Mouse (Mus musculus): Measurements from ENCODE around the gene Dixdc1. TPM values are rescaled to one million over a fixed set of nuclear protein-coding genes. Genes with fewer than 3 reads are reported as not detected.

Gene Dixdc1
- 64.0 TPM for polyA plus RNA-seq (2015; fragmentation: Illumina TruSeq; extraction: RNeasy Lipid Tissue Mini Kit (QIAGEN cat#74804); ENCODE audit: low read depth, low replicate concordance)

GRCm38 (mm10) chr9:50738914-50739870 lies at the start of gene Dixdc1:
Dixdc1 (minus strand) TSS chr9:50739517.

DNA sequence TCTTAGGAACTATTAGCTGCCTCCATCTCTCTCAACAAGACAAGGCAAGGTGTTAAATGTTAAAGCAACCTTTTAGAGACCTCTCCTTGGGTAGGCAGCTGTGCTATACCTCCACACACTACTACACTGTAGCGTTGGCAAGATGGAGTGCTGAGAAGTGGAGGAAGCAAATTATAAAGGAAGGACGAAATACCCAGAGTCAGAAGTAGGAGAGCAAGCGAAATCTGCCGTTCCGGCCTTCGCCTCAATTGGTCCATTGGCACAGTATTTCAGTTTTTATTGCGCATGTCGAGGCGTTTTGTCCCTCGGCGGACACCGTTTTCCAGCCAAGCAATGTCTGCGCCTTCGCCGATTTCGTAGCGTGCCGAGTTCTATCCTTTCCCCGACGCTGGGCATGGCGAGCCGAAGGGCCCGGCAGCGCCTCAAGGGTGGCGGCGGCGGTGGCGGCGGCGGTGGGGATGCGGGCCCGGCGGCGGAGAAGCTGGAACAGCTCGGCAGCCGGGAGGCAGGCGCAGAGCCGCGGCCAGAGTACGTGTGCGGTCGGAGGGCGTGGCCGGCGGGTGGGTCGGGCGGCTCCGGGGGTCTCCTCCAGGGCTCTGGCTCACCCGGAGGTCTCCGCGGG lies 35.8 kb upstream of the Dixdc1 start, which contains the start of the genes Alg9 and 1110032A03Rik:
Gene Alg9, plus strand, starts transcription at position 29 of the 622 bp plus-strand sequence.
Gene 1110032A03Rik, minus strand, starts transcription at position 530 of the 622 bp plus-strand sequence.

GRCm38 (mm10) chr9:50768107-50769002 lies 29.0 kb upstream of the Dixdc1 start, which contains the start of gene Fdxacb1:
Fdxacb1 (plus strand) TSS chr9:50768236.

GRCm38 (mm10) chr9:50752054-50752602 lies 12.8 kb upstream of the Dixdc1 start, which contains the start of gene Hspb2:
Hspb2 (minus strand) TSS chr9:50752354.

DNA sequence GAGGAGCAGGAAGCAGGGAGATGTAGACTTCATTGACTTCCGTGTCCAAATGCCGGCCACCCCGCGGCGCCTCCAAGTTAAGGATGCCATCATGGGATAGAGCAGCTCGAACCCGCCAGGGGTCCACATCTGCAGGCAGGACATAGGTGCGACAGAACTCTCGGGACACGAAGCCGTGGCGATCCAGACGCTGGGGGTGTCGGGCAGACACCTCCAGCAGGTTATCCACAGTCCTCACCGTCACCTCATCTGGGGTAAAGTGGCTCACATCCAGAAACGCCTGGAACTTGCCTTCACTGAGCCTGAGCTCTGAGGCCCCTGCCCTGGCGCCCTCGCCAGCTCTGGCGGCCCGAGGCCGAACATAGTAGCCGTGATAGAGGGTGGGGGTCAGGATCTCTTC lies 12.0 kb upstream of the Dixdc1 start, which contains the start of gene Cryab:
Gene Cryab, plus strand, starts transcription at position 3 of the 400 bp plus-strand sequence.

DNA sequence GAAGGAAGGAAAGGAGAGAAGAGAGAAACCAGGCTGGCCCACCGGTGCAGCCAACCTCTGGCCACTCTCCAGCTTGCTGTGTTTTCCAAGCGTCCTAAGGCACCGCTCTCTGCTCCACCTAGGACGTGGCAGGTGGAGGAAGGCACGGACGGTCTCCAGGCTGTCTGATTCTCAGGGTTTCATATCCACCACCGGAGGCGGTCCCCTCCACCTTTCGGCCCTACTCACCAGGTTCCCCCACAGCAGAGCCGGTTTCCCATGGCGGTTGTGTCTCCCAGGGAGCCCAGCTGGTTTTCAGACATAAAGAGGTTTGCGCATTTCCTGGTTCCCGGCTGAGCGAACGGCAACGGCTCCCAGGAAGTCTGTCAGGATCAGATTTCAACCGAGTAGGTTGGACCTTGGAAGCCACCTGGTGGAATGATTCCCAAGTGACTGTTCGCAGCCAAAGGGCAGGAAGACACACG lies 6.9 kb upstream of the Dixdc1 start, which contains the start of gene 2310030G06Rik:
Gene 2310030G06Rik, minus strand, starts transcription at position 323 of the 464 bp plus-strand sequence.

GRCm38 (mm10) chr9:50659392-50660217 lies 79.7 kb downstream of the Dixdc1 start, which contains the start of gene Dlat:
Dlat (minus strand) TSS chr9:50659780.

DNA sequence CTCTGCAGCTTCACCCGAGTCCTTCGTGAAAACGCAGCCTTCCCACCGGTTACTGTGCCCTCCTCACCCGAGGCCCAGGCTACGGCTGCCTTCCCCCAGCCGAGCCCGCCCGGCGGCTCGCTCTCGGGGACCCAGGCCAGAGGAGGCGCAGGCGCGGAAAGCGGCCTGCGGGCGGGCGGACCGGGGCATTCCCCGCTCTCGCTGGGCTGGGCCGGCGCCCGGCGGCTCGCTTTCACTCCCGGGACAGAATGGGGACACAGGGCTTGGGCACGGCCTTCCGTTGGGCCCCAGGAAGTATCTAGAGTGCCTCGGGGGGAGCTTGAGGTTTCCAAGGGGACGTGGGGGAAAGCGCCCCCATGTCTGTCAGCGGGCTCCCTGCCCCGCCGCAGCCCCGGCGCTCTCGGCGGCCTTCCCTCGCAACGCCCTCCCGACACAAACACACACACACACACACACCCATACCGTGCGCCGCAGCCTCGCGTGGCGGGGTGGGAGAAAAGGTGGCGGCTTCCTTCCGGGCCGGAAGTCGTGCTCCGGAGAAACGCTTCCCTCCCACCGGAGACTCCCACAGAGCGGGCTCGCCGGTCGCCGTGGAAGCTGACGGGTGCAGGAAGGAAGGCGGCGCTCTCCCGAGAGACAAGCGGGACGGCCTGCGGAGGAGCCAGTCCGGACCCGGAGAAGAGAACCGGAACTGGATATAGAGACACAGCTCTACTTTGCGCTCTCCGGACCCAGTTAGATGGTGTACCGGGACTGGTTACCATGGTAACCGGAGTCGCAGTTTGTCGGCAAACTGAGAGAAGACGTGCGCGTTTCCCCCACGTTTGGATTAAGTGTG lies 122.3 kb downstream of the Dixdc1 start, which contains the start of the genes Pih1d2 and Nkapd1:
Gene Pih1d2, plus strand, starts transcription at position 556 of the 838 bp plus-strand sequence.
Gene Nkapd1, minus strand, starts transcription at position 699 of the 838 bp plus-strand sequence.

Other genes starting within 250 kb of the Dixdc1 start
- 0.54 TPM for gene Plet1, start 245.0 kb downstream of the Dixdc1 start, polyA plus RNA-seq (2015; fragmentation: Illumina TruSeq; extraction: RNeasy Lipid Tissue Mini Kit (QIAGEN cat#74804); ENCODE audit: low read depth, low replicate concordance)
- 93.3 TPM for gene Pts, start 210.8 kb downstream of the Dixdc1 start, polyA plus RNA-seq (2015; fragmentation: Illumina TruSeq; extraction: RNeasy Lipid Tissue Mini Kit (QIAGEN cat#74804); ENCODE audit: low read depth, low replicate concordance)
- gene Il18, start 184.7 kb downstream of the Dixdc1 start, polyA plus RNA-seq (2015; fragmentation: Illumina TruSeq; extraction: RNeasy Lipid Tissue Mini Kit (QIAGEN cat#74804); ENCODE audit: low read depth, low replicate concordance) = 67.5 TPM
- gene Bco2, start 184.3 kb downstream of the Dixdc1 start, polyA plus RNA-seq (2015; fragmentation: Illumina TruSeq; extraction: RNeasy Lipid Tissue Mini Kit (QIAGEN cat#74804); ENCODE audit: low read depth, low replicate concordance) = 4.9 TPM
- not detected for gene Tex12, start 178.2 kb downstream of the Dixdc1 start, polyA plus RNA-seq (2015; fragmentation: Illumina TruSeq; extraction: RNeasy Lipid Tissue Mini Kit (QIAGEN cat#74804); ENCODE audit: low read depth, low replicate concordance)
- gene Sdhd, start 135.7 kb downstream of the Dixdc1 start, polyA plus RNA-seq (2015; fragmentation: Illumina TruSeq; extraction: RNeasy Lipid Tissue Mini Kit (QIAGEN cat#74804); ENCODE audit: low read depth, low replicate concordance) = 257 TPM
- gene Timm8b, start 135.6 kb downstream of the Dixdc1 start, polyA plus RNA-seq (2015; fragmentation: Illumina TruSeq; extraction: RNeasy Lipid Tissue Mini Kit (QIAGEN cat#74804); ENCODE audit: low read depth, low replicate concordance) = 544 TPM
- gene Pih1d2, start 122.2 kb downstream of the Dixdc1 start, polyA plus RNA-seq (2015; fragmentation: Illumina TruSeq; extraction: RNeasy Lipid Tissue Mini Kit (QIAGEN cat#74804); ENCODE audit: low read depth, low replicate concordance) = 5.7 TPM
- 21.0 TPM for gene Nkapd1, start 122.1 kb downstream of the Dixdc1 start, polyA plus RNA-seq (2015; fragmentation: Illumina TruSeq; extraction: RNeasy Lipid Tissue Mini Kit (QIAGEN cat#74804); ENCODE audit: low read depth, low replicate concordance)
- gene Dlat, start 79.7 kb downstream of the Dixdc1 start, polyA plus RNA-seq (2015; fragmentation: Illumina TruSeq; extraction: RNeasy Lipid Tissue Mini Kit (QIAGEN cat#74804); ENCODE audit: low read depth, low replicate concordance) = 84.8 TPM
- gene 2310030G06Rik, start 7.0 kb upstream of the Dixdc1 start, polyA plus RNA-seq (2015; fragmentation: Illumina TruSeq; extraction: RNeasy Lipid Tissue Mini Kit (QIAGEN cat#74804); ENCODE audit: low read depth, low replicate concordance) = 3.8 TPM
- 309 TPM for gene Cryab, start 11.8 kb upstream of the Dixdc1 start, polyA plus RNA-seq (2015; fragmentation: Illumina TruSeq; extraction: RNeasy Lipid Tissue Mini Kit (QIAGEN cat#74804); ENCODE audit: low read depth, low replicate concordance)
- 3.0 TPM for gene Hspb2, start 12.8 kb upstream of the Dixdc1 start, polyA plus RNA-seq (2015; fragmentation: Illumina TruSeq; extraction: RNeasy Lipid Tissue Mini Kit (QIAGEN cat#74804); ENCODE audit: low read depth, low replicate concordance)
- 6.2 TPM for gene Fdxacb1, start 28.7 kb upstream of the Dixdc1 start, polyA plus RNA-seq (2015; fragmentation: Illumina TruSeq; extraction: RNeasy Lipid Tissue Mini Kit (QIAGEN cat#74804); ENCODE audit: low read depth, low replicate concordance)
- 16.3 TPM for gene Alg9, start 35.5 kb upstream of the Dixdc1 start, polyA plus RNA-seq (2015; fragmentation: Illumina TruSeq; extraction: RNeasy Lipid Tissue Mini Kit (QIAGEN cat#74804); ENCODE audit: low read depth, low replicate concordance)
- gene 1110032A03Rik, start 36.0 kb upstream of the Dixdc1 start, polyA plus RNA-seq (2015; fragmentation: Illumina TruSeq; extraction: RNeasy Lipid Tissue Mini Kit (QIAGEN cat#74804); ENCODE audit: low read depth, low replicate concordance) = 84.8 TPM
- 12.9 TPM for gene Ppp2r1b, start 105.8 kb upstream of the Dixdc1 start, polyA plus RNA-seq (2015; fragmentation: Illumina TruSeq; extraction: RNeasy Lipid Tissue Mini Kit (QIAGEN cat#74804); ENCODE audit: low read depth, low replicate concordance)

All from brain, adult 10 weeks (tissue).